Mouse (Mus musculus): ENCODE data around the gene Vps13d.

The Vps13d gene

GRCm38 (mm10) chr4:145194559-145195162, at the start of gene Vps13d:
Gene Vps13d (minus strand): TSS chr4:145195005.
- DNase-seq (ENCODE audit: low read depth, low spot score), result peak; percentile 98

GRCm38 (mm10) chr4:145242719-145243350, 48.0 kb upstream of the Vps13d start:
- peak; percentile 48 for DNase-seq (ENCODE audit: low read depth, low spot score)

GRCm38 (mm10) chr4:145240723-145241231, 46.0 kb upstream of the Vps13d start:
- DNase-seq (ENCODE audit: low read depth, low spot score), result peak; percentile 88

- DNase-seq (ENCODE audit: low read depth, low spot score), result peak; percentile 44
Observed at GRCm38 (mm10) chr4:145239049-145239830, 44.4 kb upstream of the Vps13d start.

- DNase-seq (ENCODE audit: low read depth, low spot score), result peak; percentile 91
Observed at GRCm38 (mm10) chr4:145236027-145236426, 41.2 kb upstream of the Vps13d start.

GRCm38 (mm10) chr4:145233487-145234228, 38.9 kb upstream of the Vps13d start:
- DNase-seq (ENCODE audit: low read depth, low spot score), result no peak

GRCm38 (mm10) chr4:145231732-145232131, 36.9 kb upstream of the Vps13d start:
- DNase-seq (ENCODE audit: low read depth, low spot score), result no peak

GRCm38 (mm10) chr4:145230647-145231046, 35.8 kb upstream of the Vps13d start:
- no peak for DNase-seq (ENCODE audit: low read depth, low spot score)

- DNase-seq (ENCODE audit: low read depth, low spot score), result peak; percentile 63
Observed at GRCm38 (mm10) chr4:145229524-145230163, 34.8 kb upstream of the Vps13d start.

GRCm38 (mm10) chr4:145229051-145229450, 34.2 kb upstream of the Vps13d start:
- DNase-seq (ENCODE audit: low read depth, low spot score), result peak; percentile 72

GRCm38 (mm10) chr4:145224613-145225012, 29.8 kb upstream of the Vps13d start:
- DNase-seq (ENCODE audit: low read depth, low spot score), result no peak

- DNase-seq (ENCODE audit: low read depth, low spot score), result peak; percentile 78
Observed at GRCm38 (mm10) chr4:145222064-145222463, 27.3 kb upstream of the Vps13d start.

GRCm38 (mm10) chr4:145221379-145221778, 26.6 kb upstream of the Vps13d start:
- DNase-seq (ENCODE audit: low read depth, low spot score), result peak; percentile 81

- no peak for DNase-seq (ENCODE audit: low read depth, low spot score)
Observed at GRCm38 (mm10) chr4:145220001-145220400, 25.2 kb upstream of the Vps13d start.

GRCm38 (mm10) chr4:145219240-145219985, 24.6 kb upstream of the Vps13d start:
- DNase-seq (ENCODE audit: low read depth, low spot score), result peak; percentile 75

- no peak for DNase-seq (ENCODE audit: low read depth, low spot score)
Observed at GRCm38 (mm10) chr4:145217837-145218236, 23.0 kb upstream of the Vps13d start.

- DNase-seq (ENCODE audit: low read depth, low spot score), result no peak
Observed at GRCm38 (mm10) chr4:145217046-145217445, 22.2 kb upstream of the Vps13d start.

- no peak for DNase-seq (ENCODE audit: low read depth, low spot score)
Observed at GRCm38 (mm10) chr4:145215396-145215795, 20.6 kb upstream of the Vps13d start.

GRCm38 (mm10) chr4:145214786-145215174, 20.0 kb upstream of the Vps13d start:
- DNase-seq (ENCODE audit: low read depth, low spot score), result no peak

- peak; percentile 92 for DNase-seq (ENCODE audit: low read depth, low spot score)
Observed at GRCm38 (mm10) chr4:145213999-145214785, 19.4 kb upstream of the Vps13d start.
